Mouse (Mus musculus) left cerebral cortex, postnatal 10 days (tissue): ENCODE data around the gene Secisbp2. TPM values are rescaled to one million over a fixed set of nuclear protein-coding genes. Genes with fewer than 3 reads are reported as not detected.
"Not testable (repeated sequence)": the region's sequence is repeated elsewhere in the genome, so short reads cannot be mapped to it uniquely, and the experiment has no call there.

Experiments
- DNase-seq, 2 experiments: peaks; one replicate each; pipeline ENCODE4 v3.0.0; 2021 to 2022; ENCODE audit warnings: low spot score in 2 of 2, mixed read lengths in 1 of 2; ENCODE audit errors: extremely low spot score in 1 of 2
- intact Hi-C: fragments of 180-260 bp; cut with DNase I; formaldehyde crosslinking; loops from one replicate; pipeline ENCODE4 v1.15.1; 2025
- total RNA-seq, 2 experiments: library from RNA; stranded (reverse); gene quantifications; 2 replicates each; pipeline ENCODE4 v1.2.3; 2021

Secisbp2 gene
- total RNA-seq, result 10 to 100 TPM; 16.4 TPM

DNA sequence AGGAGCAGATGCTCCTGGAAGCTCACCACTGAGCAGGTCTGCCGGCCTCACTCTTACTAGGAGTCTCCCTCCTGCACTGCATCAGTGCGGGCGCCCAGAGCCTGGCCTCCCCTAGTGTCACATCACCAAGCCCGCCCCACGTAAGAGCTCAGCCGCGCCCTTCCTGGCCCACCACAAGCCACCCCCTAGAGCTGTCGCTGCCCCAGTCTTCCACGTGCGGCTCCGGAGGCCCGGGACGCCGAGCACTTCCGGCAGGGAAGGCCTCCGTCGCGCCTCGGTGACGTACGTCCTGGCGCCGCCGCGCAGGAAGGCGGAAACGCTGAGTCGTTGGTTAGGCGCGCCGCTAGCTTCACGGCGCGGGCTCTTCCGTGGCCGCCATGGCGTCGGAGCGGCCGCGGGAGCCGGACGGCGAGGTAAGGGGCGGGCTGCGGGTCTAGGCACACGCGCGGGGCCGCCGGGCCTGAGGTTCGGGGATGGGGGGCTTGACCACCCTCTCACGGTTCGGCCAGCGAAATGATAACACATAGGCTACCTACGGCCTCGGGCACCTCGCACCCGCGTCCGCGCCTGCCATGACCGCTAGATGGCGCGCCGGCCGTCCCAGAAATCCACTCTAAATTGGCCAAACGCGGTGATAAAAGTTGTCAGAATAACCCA lies at the start of gene Secisbp2:
TSS of gene Secisbp2 (plus strand) at position 290 of the 657 bp plus-strand sequence.
- intact Hi-C loops, result no loop called here

DNA sequence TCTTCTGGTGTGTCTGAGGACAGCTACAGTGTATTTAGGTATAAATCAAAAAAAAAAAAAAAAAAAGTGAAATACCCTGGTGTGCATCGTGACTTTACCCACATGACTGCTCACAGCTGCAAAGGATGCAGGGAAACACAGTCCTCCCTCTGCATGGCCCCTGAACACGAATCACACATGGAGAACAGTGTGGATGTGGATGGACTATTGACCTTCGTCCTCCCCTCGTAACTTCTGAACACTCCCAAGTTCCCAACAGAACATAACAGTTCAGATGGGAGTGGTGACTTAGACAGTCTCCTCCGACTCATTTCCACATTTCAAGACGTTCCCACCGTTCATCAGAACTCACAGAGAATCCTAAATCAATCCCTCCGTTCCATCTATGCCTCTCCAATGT lies 48.7 kb upstream of the Secisbp2 start:
- no peak for DNase-seq
- intact Hi-C loops, result no loop called here

More for the DNA sequence above, at the start of gene Secisbp2:
- peak; percentile 91 to 97 for DNase-seq

DNA sequence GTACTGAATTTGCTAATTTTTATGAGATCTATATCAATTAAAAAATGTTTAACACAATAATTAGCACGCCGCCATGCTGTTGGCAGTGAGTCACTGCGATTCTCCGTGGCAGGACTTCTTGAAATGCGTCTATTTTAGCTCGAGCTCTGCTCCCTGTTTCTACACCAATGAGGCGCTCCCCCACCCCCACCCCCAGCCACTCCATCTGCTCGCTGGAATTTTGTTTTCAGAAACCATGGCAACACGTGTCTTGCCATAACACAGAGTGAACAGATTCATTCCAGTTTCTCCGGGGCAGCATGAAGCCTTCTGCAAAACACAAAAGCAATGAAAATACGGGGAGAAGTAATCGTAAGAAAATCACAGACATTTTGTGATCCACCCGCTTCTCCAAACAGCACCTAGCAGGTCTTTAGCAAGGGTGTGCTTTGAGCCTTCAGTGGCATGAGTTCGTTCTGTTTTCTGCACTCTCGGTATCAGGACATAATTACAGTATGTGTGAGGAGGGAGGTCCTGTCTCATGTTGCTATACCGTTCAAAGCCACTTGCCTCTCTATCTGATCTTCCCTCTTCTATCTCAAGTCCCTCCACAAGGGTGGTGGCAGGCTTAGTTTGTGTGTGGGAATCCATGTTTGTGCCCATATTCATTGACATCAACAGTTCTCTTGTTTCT lies 48.1 kb upstream of the Secisbp2 start:
- intact Hi-C loops, result no loop called here
- DNase-seq, result peak; percentile 43 to 68

DNA sequence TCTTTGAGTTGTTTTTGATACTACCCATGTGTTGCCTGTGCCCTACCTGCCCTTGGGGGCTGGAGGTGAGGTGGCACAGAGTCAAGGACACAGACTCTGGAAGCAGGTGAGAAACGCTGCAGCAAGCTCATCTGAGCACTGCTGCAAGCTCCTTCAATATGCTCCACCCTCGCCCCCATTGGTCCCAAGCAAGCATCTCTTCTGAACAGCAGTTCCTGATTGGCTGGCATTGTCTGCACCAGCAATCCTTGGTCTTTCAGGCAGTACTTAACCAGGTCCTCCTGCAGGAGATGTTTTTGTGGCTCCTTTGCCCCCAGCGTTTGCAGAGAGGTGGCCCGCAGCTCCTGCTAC lies 47.6 kb upstream of the Secisbp2 start:
- intact Hi-C loops, result no loop called here
- DNase-seq, result peak; percentile 46 to 57

DNA sequence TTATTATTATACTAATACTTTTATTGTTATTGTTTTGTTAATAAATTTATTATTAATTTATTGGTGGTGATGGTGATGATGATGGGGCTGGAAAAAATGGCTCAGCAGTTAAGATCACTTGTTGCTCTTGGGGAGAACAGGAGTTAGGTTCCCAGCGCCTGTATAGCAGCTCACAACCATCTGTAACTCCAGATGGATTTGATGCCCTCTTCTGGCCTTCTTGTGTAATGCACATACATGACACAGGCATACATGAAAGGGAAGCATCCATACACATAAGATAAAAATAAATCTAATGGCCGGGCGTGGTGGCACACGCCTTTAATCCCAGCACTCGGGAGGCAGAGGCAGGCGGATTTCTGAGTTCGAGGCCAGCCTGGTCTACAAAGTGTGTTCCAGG lies 42.3 kb upstream of the Secisbp2 start:
- DNase-seq, result no peak
- intact Hi-C loops, result no loop called here

DNA sequence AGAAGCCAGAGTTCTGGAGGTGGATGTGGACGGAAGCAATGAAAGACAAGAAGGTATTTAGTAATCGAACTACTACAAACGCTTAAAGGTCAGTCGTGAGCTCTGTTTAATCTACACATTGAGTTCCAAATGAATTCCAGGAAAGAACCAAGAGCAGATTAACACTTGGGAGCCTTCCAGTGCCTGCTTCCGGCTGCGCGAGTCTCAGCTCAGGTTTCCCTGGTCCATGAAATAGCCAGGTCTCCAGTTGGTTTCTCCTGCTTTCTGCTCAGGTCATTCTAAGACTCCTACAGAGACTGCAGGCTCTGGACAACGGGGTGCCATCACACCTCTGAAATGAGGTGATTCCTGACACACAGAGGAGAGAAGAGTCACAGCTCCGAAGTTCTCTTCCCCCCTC lies 40.4 kb upstream of the Secisbp2 start:
- DNase-seq, result no peak
- intact Hi-C loops, result loop anchor here (10.0 kb wide), 1 partner anchor 416 kb away; no protein-coding TSS in a partner anchor

- intact Hi-C loops, result loop anchor here (10.0 kb wide), 1 partner anchor 417 kb away; no protein-coding TSS in a partner anchor
- no peak for DNase-seq
Measured at GRCm38 (mm10) chr13:51611500-51611899, 40.0 kb upstream of the Secisbp2 start.

GRCm38 (mm10) chr13:51615815-51616214 lies 35.7 kb upstream of the Secisbp2 start:
- intact Hi-C loops, result loop anchor here (5.0 to 10.0 kb wide), 2 partner anchors 194 to 421 kb away; no protein-coding TSS in a partner anchor
- no peak for DNase-seq

GRCm38 (mm10) chr13:51616417-51617044 lies 35.0 kb upstream of the Secisbp2 start:
- intact Hi-C loops, result loop anchor here (5.0 to 10.0 kb wide), 2 partner anchors 194 to 422 kb away; no protein-coding TSS in a partner anchor
- peak; percentile 60 to 77 for DNase-seq

DNA sequence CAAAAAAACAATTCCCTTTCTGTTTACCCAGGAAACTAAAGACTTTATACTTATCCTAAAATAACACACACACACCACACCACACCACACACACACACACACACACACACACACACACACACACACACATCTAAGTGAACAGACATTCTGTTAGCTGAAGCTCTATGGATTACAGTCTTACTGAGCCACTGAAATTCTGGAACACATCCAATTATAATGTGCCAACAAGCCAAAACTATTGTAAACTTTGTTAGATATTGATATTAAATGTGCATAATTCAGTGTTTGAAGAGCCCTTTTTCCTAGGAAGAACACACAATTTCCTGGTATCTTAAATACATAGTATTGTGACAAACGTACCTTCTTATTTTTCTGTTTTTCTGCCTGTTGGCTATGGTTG lies 34.2 kb upstream of the Secisbp2 start:
- DNase-seq, result no peak
- intact Hi-C loops, result loop anchor here (5.0 to 10.0 kb wide), 2 partner anchors 195 to 423 kb away; no protein-coding TSS in a partner anchor

DNA sequence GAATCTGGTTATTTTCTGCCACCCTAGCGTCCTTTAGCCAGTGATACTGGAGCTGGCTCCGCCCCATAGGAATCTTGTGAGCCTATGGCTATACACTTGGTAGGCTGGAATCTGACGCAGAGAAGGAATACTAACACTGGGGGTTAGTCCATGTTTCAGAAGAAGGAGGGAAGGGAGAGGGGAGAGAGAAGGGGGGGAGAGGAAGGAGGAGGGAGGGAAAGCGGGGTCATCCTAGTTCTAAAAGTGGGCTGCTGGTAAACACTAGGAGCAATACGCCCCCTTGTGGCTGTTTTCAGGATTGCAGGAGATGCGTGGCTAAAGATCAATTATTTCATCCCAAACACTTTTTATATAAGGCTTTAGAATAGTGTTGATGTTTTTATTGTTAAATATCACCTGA lies 33.6 kb upstream of the Secisbp2 start:
- intact Hi-C loops, result loop anchor here (2.0 to 10.0 kb wide), 3 partner anchors 49 to 423 kb away; partner anchors contain the start of gene Shc3
- DNase-seq, result peak; percentile 61 to 64

DNA sequence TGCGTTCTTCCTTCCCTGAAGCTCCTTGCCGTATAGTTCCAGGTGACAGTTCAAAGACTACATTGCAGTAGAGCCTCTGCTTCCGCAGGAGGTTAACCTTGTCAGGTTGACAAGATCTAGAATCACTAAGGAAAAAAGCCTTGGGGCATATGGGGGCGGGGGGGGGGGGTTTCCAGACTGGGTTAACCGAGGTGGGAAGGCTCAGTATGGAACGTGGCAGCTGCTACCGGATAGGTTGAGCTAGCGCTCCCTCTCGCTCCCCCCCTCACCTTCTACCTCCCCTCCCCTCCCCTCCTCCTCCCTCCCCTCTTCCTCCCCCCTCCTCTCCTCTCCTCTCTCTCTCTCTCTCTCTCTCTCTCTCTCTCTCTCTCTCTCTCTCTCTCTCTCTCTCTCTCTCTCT lies 32.9 kb upstream of the Secisbp2 start:
- intact Hi-C loops, result loop anchor here (2.0 to 10.0 kb wide), 3 partner anchors 50 to 424 kb away; partner anchors contain the start of gene Shc3
- no peak for DNase-seq

- DNase-seq, result no peak
- intact Hi-C loops, result loop anchor here (10.0 kb wide), 1 partner anchor 678 kb away; no protein-coding TSS in a partner anchor
Measured at GRCm38 (mm10) chr13:51622626-51623025, 28.9 kb upstream of the Secisbp2 start.

DNA sequence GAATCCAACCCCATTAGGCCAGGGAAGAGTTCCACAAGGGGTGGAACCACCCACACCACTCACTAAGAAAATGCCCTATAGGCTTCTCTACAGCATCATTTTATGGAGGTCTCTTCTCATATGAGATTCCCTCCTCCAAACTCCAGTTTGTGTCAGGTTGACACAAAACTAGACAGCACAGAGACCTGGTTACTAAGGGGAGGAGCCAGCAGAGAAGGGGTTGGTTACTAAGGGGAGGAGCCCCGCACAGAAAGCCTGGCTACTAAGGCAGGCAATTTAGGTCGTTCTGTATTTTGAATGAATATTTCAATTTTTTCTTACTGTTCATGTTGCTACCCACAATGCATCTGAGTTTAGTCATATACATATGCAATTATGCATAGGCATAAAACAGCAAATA lies 27.8 kb upstream of the Secisbp2 start:
- DNase-seq, result no peak
- intact Hi-C loops, result loop anchor here (10.0 kb wide), 1 partner anchor 679 kb away; no protein-coding TSS in a partner anchor

DNA sequence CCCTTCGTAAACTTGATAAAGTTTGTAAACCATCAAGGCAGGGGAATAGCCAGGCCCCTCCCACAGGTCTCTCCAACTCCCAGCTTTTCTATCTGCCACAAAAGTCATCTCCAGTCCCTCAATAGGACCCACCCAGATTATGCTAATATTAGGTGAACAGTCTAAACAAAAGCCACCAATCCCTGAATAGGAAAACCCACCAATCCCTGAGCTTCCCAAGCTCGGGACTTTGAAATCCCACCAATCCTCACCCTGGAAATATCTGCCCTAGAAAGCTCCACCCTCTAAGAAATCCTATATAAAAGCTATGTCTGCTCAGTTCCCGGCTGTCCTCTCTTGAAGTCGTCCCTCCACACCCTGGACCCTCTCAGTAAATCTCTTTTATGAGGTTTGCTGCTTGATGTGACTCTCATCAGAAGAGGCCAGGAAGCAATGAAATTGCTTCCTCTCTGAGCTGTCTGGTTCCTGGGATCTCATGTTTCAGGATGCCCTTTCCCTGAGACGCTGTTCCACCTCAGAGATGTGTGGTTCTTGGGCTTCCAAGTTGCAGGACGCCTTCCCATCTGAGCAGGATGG lies 23.1 kb upstream of the Secisbp2 start:
- DNase-seq, result no peak
- intact Hi-C loops, result loop anchor here (10.0 kb wide), 1 partner anchor 684 kb away; no protein-coding TSS in a partner anchor

- DNase-seq, result no peak
- intact Hi-C loops, result no loop called here
Measured at GRCm38 (mm10) chr13:51631354-51631992, 20.0 kb upstream of the Secisbp2 start.

GRCm38 (mm10) chr13:51632560-51633218 lies 18.8 kb upstream of the Secisbp2 start:
- DNase-seq, result no peak
- intact Hi-C loops, result no loop called here

DNA sequence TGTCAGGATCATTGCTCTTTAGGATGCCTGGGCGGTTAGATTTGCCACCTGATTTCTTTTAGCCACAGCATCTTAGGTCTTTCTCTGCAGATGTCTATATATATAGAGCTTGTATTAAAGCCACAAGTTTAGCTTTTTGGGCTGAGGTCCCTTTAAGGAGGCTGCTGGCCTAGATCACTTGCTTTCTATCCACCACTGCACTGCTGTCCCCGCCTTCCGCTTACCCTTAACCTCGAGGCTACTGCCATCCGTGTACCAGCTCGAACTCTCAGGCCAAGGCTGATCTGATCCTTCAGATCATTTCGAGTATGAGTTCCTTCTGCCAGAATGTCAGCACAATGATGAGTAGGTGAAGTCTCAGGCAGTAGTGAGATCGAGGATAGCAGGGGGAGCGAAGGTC lies 16.1 kb upstream of the Secisbp2 start:
- DNase-seq, intact Hi-C loops: not testable (repeated sequence)
